In the genomic region with DNA sequence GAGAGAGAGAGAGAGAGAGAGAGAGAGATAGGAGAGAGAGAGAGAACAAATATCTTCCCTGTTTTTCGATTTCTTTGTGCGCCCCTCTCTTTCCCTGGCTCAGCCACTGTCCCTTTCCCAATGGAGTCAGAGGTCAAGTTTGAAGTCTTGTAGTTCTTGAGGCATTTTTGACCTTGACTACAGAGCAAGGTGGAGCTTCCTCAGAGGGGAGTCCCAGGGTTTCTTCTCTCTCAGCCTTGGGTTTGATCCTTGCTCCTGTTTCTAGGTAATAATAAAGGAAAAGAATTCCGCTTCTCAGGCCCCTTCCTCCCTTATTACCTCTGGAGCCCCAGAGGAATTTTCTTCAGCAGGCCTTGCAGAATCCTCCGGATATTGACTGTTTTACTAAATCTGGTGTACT, we compare ENCODE assay signal across 9 mouse cellular contexts. TPM values are rescaled to one million over a fixed set of nuclear protein-coding genes. Genes with fewer than 3 reads are reported as not detected.
DNase-seq lines count a peak whose midpoint lies in the region; ATAC-seq and TF ChIP-seq lines count a peak whose summit lies in the region.
"Had no signal": no experiment of that assay in that cellular context is flagged by ENCODE, and none has a peak within 500 bp of the region (broad histone marks: within the 10 kb centered on the region; RNA-seq: fewer than 3 reads in every experiment).

No protein-coding gene starts in this region.

- H3K36me3 ChIP-seq in CH12.LX (replicated peaks in 1 of 2; ENCODE audit: control insufficient read depth in 1 of 2, insufficient read depth in 1 of 2, low read length in 1 of 2) (peaks cover under 1 to 1% of the 10 kb centered on the region in 2 experiments), ES-E14 (ENCODE audit: control insufficient read depth, insufficient read depth, low read length, poor library complexity, severe bottlenecking) (peaks cover 30% of the 10 kb centered on the region)
- H3K36me3 ChIP-seq in hindbrain, embryonic 10.5 days = peaks cover 32% of the 10 kb centered on the region
- peaks cover 22% of the 10 kb centered on the region for H3K36me3 ChIP-seq in midbrain, embryonic 12.5 days

- H3K4me3 ChIP-seq in CH12.LX (replicated peaks in 1 of 3; ENCODE audit: low read depth in 2 of 3, low read length in 2 of 3, poor library complexity in 1 of 3) (peak overlapping the region; percentile 75 to 98 (median 77)), ES-E14 (ENCODE audit: insufficient read depth in 1 of 2, low read depth in 1 of 2, low read length in 2 of 2, poor library complexity in 1 of 2, severe bottlenecking in 1 of 2) (peak overlapping the region; percentile 83 to 98)
- H3K4me3 ChIP-seq in hindbrain, embryonic 10.5 days = peak overlapping the region; percentile 83
- peak overlapping the region; percentile 88 for H3K4me3 ChIP-seq in midbrain, embryonic 12.5 days

- peak overlapping the region; percentile 92 for H3K4me2 ChIP-seq in CH12.LX (ENCODE audit: insufficient read depth, low read depth, poor library complexity, severe bottlenecking)
- H3K4me2 ChIP-seq in midbrain, embryonic 12.5 days (replicated peaks) = peak overlapping the region; percentile 91

- peaks cover 16 to 55% of the 10 kb centered on the region in 2 experiments for H3K4me1 ChIP-seq in CH12.LX (ENCODE audit: control insufficient read depth in 1 of 2, insufficient read depth in 2 of 2)
- H3K4me1 ChIP-seq in ES-E14 (ENCODE audit: control insufficient read depth in 2 of 2, insufficient read depth in 2 of 2, low read length in 2 of 2, poor library complexity in 1 of 2) = peaks cover 3 to 22% of the 10 kb centered on the region in 2 experiments
- peaks cover 60% of the 10 kb centered on the region for H3K4me1 ChIP-seq in hindbrain, embryonic 10.5 days (replicated peaks)
- H3K4me1 ChIP-seq in midbrain, embryonic 12.5 days = peaks cover 40% of the 10 kb centered on the region

- in situ Hi-C loops in CH12.LX (cut with MboI; ENCODE audit: low pct_ligation_motif_present, low pct_unique_long_range_greater_than_20kb, low sequenced_read_pairs) (loop anchor here (25.0 kb wide), 1 partner anchor 389 kb away; no protein-coding TSS in a partner anchor), ES-E14 (cut with MboI; ENCODE audit: low sequenced_read_pairs in 2 of 2, unreplicated experiment in 2 of 2) (no loop called here)

- dilution Hi-C loops in CH12.LX (cut with MboI; ENCODE audit: extremely low pct_ligation_motif_present, extremely low pct_unique_long_range_greater_than_20kb, low sequenced_read_pairs) = no loop called here

- H3K27me3 ChIP-seq in CH12.LX (replicated peaks) = peaks cover 12% of the 10 kb centered on the region
- H3K27me3 ChIP-seq in hindbrain, embryonic 10.5 days (ENCODE audit: insufficient read depth, poor library complexity, severe bottlenecking) = peaks cover 20% of the 10 kb centered on the region
- H3K27me3 ChIP-seq in midbrain, embryonic 12.5 days = peaks cover 10% of the 10 kb centered on the region; the same call in 1 of the 2 replicates

- TF ChIP-seq RAD21 in CH12.LX (IDR thresholded peaks at IDR 0.05; ENCODE audit: low read depth, low read length) = no peak

- H3K9me3 ChIP-seq in CH12.LX (replicated peaks; ENCODE audit: low read length) = no peaks in the 10 kb centered on the region
- H3K9me3 ChIP-seq in ES-E14 (ENCODE audit: control insufficient read depth, insufficient read depth, low read depth, low read length) = no peaks in the 10 kb centered on the region
- 0 out of 2 replicates have a peak, but pooled peaks cover 4% of the 10 kb centered on the region for H3K9me3 ChIP-seq in hindbrain, embryonic 10.5 days
- H3K9me3 ChIP-seq in midbrain, embryonic 12.5 days = no peaks in the 10 kb centered on the region

- DNase-seq in CH12.LX (ENCODE audit: extremely low read depth) (no peak), ES-E14 (ENCODE audit: low read depth, low spot score) (no peak)
- DNase-seq in hindbrain, embryonic 10.5 days (ENCODE audit: low spot score) = no peak
- DNase-seq in urinary bladder, adult 2 months (ENCODE audit: low spot score) = no peak
- no peak for DNase-seq in natural killer cell, adult 2 months (ENCODE audit: low spot score in 2 of 2)
- DNase-seq in thymus, postnatal 25 days = no peak
- DNase-seq: heart, postnatal 36 days; lung, postnatal 14 days had no signal

- no peak for ATAC-seq in midbrain, embryonic 12.5 days (ENCODE audit: low FRiP score, low read depth)

- 2% methylated on average over 4 of the region's 4 CpGs for WGBS in hindbrain, embryonic 10.5 days
- under 1% methylated on average over 4 of the region's 4 CpGs for WGBS in midbrain, embryonic 12.5 days

- peak overlapping the region; percentile 92 for H3K9ac ChIP-seq in CH12.LX (ENCODE audit: insufficient read depth, low read depth)
- H3K9ac ChIP-seq in ES-E14 (ENCODE audit: insufficient read depth, low read depth, low read length, poor library complexity, severe bottlenecking) = peak overlapping the region; percentile 91; the same call in 1 of the 2 replicates
- peak overlapping the region; percentile 94 for H3K9ac ChIP-seq in midbrain, embryonic 12.5 days (replicated peaks)

- TF ChIP-seq CTCF in CH12.LX (conservative IDR thresholded peaks at IDR 0.05 in 1 of 2, IDR thresholded peaks at IDR 0.05 in 1 of 2; ENCODE audit: low read depth in 2 of 2, low read length in 2 of 2) = no peak

- H3K79me2 ChIP-seq in CH12.LX (replicated peaks; ENCODE audit: control insufficient read depth, extremely low read depth, insufficient read depth, poor library complexity, severe bottlenecking) = peaks cover 33% of the 10 kb centered on the region

- TF ChIP-seq POLR2A in CH12.LX (IDR thresholded peaks at IDR 0.05; ENCODE audit: low read depth, low read length) = no peak

- H3K27ac ChIP-seq in CH12.LX (ENCODE audit: insufficient read depth, low read depth) = no peak overlapping the region
- no peak overlapping the region; the same call in 1 of the 2 replicates for H3K27ac ChIP-seq in ES-E14 (ENCODE audit: insufficient read depth, low read depth, low read length, poor library complexity, severe bottlenecking)
- H3K27ac ChIP-seq in hindbrain, embryonic 10.5 days = peak overlapping the region; percentile 94
- H3K27ac ChIP-seq in midbrain, embryonic 12.5 days (replicated peaks) = peak overlapping the region; percentile 94

- TF ChIP-seq EP300 in CH12.LX (IDR thresholded peaks at IDR 0.05; ENCODE audit: low read length) = no peak

TF ChIP-seq in CH12.LX, 34 proteins besides CTCF, POLR2A, EP300 and RAD21 (continues in another document):
- TF ChIP-seq SIN3A (IDR thresholded peaks at IDR 0.05; ENCODE audit: low read length) (no peak; the same call in 1 of the 2 replicates), MAZ (IDR thresholded peaks at IDR 0.05; ENCODE audit: low read depth, low read length) (no peak), NELFE (IDR thresholded peaks at IDR 0.05; ENCODE audit: low read depth, low read length) (no peak), ZKSCAN1 (IDR thresholded peaks at IDR 0.05; ENCODE audit: borderline replicate concordance, low read depth, low read length) (no peak), BHLHE40 (IDR thresholded peaks at IDR 0.05; ENCODE audit: low read depth, low read length) (no peak), MXI1 (IDR thresholded peaks at IDR 0.05; ENCODE audit: low read depth, low read length) (no peak), CHD1 (IDR thresholded peaks at IDR 0.05; ENCODE audit: low read depth, low read length) (no peak; the same call in 1 of the 2 replicates), PAX5 (IDR thresholded peaks at IDR 0.05; ENCODE audit: low read length) (no peak), TCF12 (IDR thresholded peaks at IDR 0.05; ENCODE audit: low read depth, low read length) (no peak), GABPA (IDR thresholded peaks at IDR 0.05; ENCODE audit: insufficient replicate concordance, low read depth, low read length) (no peak), ELF1 (IDR thresholded peaks at IDR 0.05; ENCODE audit: low read depth, low read length) (no peak), JUN (IDR thresholded peaks at IDR 0.05; ENCODE audit: insufficient read depth, low read depth, low read length) (no peak), UBTF (IDR thresholded peaks at IDR 0.05; ENCODE audit: low read depth, low read length) (no peak)

TF ChIP-seq in ES-E14, 5 proteins besides CTCF, POLR2A, EP300 and RAD21:
- TF ChIP-seq ZC3H11A (IDR thresholded peaks at IDR 0.05; ENCODE audit: borderline replicate concordance, low read depth, low read length) (no peak), ZNF384 (IDR thresholded peaks at IDR 0.05; ENCODE audit: low read depth, low read length) (no peak), HCFC1 (IDR thresholded peaks at IDR 0.05; ENCODE audit: borderline replicate concordance, insufficient read depth, low read length) (no peak), MAFK (IDR thresholded peaks at IDR 0.05; ENCODE audit: insufficient read depth, low read depth, low read length) (no peak), CHD2 (IDR thresholded peaks at IDR 0.05; ENCODE audit: low read depth, low read length) (no peak)

RNA-seq across cellular contexts. Expression of a gene that starts 1.6 kb away (rescaled TPM):
- total RNA-seq in CH12.LX (2012; rRNA removed) (386 and 662 TPM in 2 replicates), CH12.LX (2014; rRNA removed) (264 and 294 TPM in 2 replicates), ES-E14 (2012; rRNA removed) (1,066 and 2,076 TPM in 2 replicates)
- 350 and 355 TPM in 2 replicates for polyA plus RNA-seq in CH12.LX (2012; ENCODE audit: insufficient read length, low read depth)
- polyA plus RNA-seq in hindbrain, embryonic 10.5 days (2016; fragmentation: Nextera tagmentation; extraction: Ambion mirVana) = 493 and 750 TPM in 2 replicates
- 548 and 637 TPM in 2 replicates for polyA plus RNA-seq in midbrain, embryonic 12.5 days (2016; fragmentation: Nextera tagmentation; extraction: Ambion mirVana)
- polyA plus RNA-seq in urinary bladder, adult 2 months (2012; rRNA removed) = 874 and 1,097 TPM in 2 replicates

RNA-seq across cellular contexts. Expression of a gene that starts 48.8 kb away (rescaled TPM):
- total RNA-seq in CH12.LX (2012; rRNA removed) (0.04 and 0.08 TPM in 2 replicates), CH12.LX (2014; rRNA removed) (not detected in 2 replicates), ES-E14 (2012; rRNA removed) (1.3 and 2.1 TPM in 2 replicates)
- polyA plus RNA-seq in CH12.LX (2012; ENCODE audit: insufficient read length, low read depth) = 0.09 and 0.14 TPM in 2 replicates
- 35.4 and 40.7 TPM in 2 replicates for polyA plus RNA-seq in hindbrain, embryonic 10.5 days (2016; fragmentation: Nextera tagmentation; extraction: Ambion mirVana)
- polyA plus RNA-seq in midbrain, embryonic 12.5 days (2016; fragmentation: Nextera tagmentation; extraction: Ambion mirVana) = 31.1 and 41.2 TPM in 2 replicates
- 58.6 and 85.5 TPM in 2 replicates for polyA plus RNA-seq in urinary bladder, adult 2 months (2012; rRNA removed)

Comparison
In these comparisons a context has a peak if more than half of its experiments do, and no peak if none do; other contexts are left out.
1. H3K27ac ChIP-seq: peak in hindbrain, embryonic 10.5 days (single experiment) and midbrain, embryonic 12.5 days (single experiment); none in CH12.LX (single experiment) and ES-E14 (single experiment).
2. RNA of a gene that starts 48.8 kb away (polyA plus RNA-seq): 58.6 to 85.5 TPM in urinary bladder, adult 2 months, 35.4 to 40.7 TPM in hindbrain, embryonic 10.5 days and 31.1 to 41.2 TPM in midbrain, embryonic 12.5 days; 0.09 to 0.14 TPM in CH12.LX; every median in the first group is over 10 times any median in the second.
3. Peak in every context shown above with its lines, with median percentiles within 50 percentile points of each other: H3K4me3 ChIP-seq and H3K9ac ChIP-seq.